Mouse (Mus musculus): ENCODE data around the gene Npy. TPM values are rescaled to one million over a fixed set of nuclear protein-coding genes. Genes with fewer than 3 reads are reported as not detected.
A peak's percentile ranks its signal among the peaks of the same experiment; 100 is the strongest.

The Npy gene
- polyA plus RNA-seq, 1 experiment from 2014 or later, result 1.3 TPM

- peak overlapping the region; percentile 73 for H3K4me2 ChIP-seq (replicated peaks; ENCODE audit: low read depth)
- H3K9ac ChIP-seq (ENCODE audit: low read depth, low read length), result no peak overlapping the region
- H3K4me3 ChIP-seq (ENCODE audit: low read depth, low read length), result peak overlapping the region; percentile 46
- no peak for TF ChIP-seq CTCF (IDR thresholded peaks at IDR 0.05; ENCODE audit: low read depth)
- no peak overlapping the region for H3K27ac ChIP-seq (ENCODE audit: low read depth, low read length)
- no peaks in the 10 kb centered on the region for H3K9me3 ChIP-seq (ENCODE audit: control insufficient read depth)
- H3K4me1 ChIP-seq (replicated peaks; ENCODE audit: control insufficient read depth, insufficient read depth, low read length), result 0 out of 2 replicates have a peak, but pooled peaks cover 2% of the 10 kb centered on the region
- ATAC-seq, result no peak
- WGBS, result 2% methylated on average over 10 of the region's 10 CpGs
- H3K27me3 ChIP-seq (replicated peaks; ENCODE audit: control insufficient read depth, insufficient read depth, low read length), result peaks cover 50% of the 10 kb centered on the region
- H3K36me3 ChIP-seq (ENCODE audit: control insufficient read depth, insufficient read depth), result no peaks in the 10 kb centered on the region
Measured at GRCm38 (mm10) chr6:49822871-49823230, 341 bp downstream of the Npy start.

GRCm38 (mm10) chr6:49823371-49823770 is 861 bp downstream of the Npy start:
- Histone ChIP-seq H3K9me3 (ENCODE audit: control insufficient read depth) (no peaks in the 10 kb centered on the region), H3K27me3 (replicated peaks; ENCODE audit: control insufficient read depth, insufficient read depth, low read length) (peaks cover 50% of the 10 kb centered on the region)

GRCm38 (mm10) chr6:49823821-49824220 is 1.3 kb downstream of the Npy start:
- no peaks in the 10 kb centered on the region for H3K36me3 ChIP-seq (ENCODE audit: control insufficient read depth, insufficient read depth)
- 15% methylated on average over 2 of the region's 2 CpGs for WGBS
- 0 out of 2 replicates have a peak, but pooled peaks cover 2% of the 10 kb centered on the region for H3K4me1 ChIP-seq (replicated peaks; ENCODE audit: control insufficient read depth, insufficient read depth, low read length)
- H3K9me3 ChIP-seq (ENCODE audit: control insufficient read depth), result no peaks in the 10 kb centered on the region
- no peak overlapping the region for H3K27ac ChIP-seq (ENCODE audit: low read depth, low read length)
- no peak for ATAC-seq
- peaks cover 50% of the 10 kb centered on the region for H3K27me3 ChIP-seq (replicated peaks; ENCODE audit: control insufficient read depth, insufficient read depth, low read length)
- H3K4me2 ChIP-seq (replicated peaks; ENCODE audit: low read depth), result no peak overlapping the region
- H3K9ac ChIP-seq (ENCODE audit: low read depth, low read length), result no peak overlapping the region
- TF ChIP-seq CTCF (IDR thresholded peaks at IDR 0.05; ENCODE audit: low read depth), result no peak
- no peak overlapping the region for H3K4me3 ChIP-seq (ENCODE audit: low read depth, low read length)

More at GRCm38 (mm10) chr6:49823371-49823770, 861 bp downstream of the Npy start:
- H3K9ac ChIP-seq (ENCODE audit: low read depth, low read length), result no peak overlapping the region
- 0 out of 2 replicates have a peak, but pooled peaks cover 2% of the 10 kb centered on the region for H3K4me1 ChIP-seq (replicated peaks; ENCODE audit: control insufficient read depth, insufficient read depth, low read length)
- H3K4me3 ChIP-seq (ENCODE audit: low read depth, low read length), result no peak overlapping the region
- 9% methylated on average over 15 of the region's 15 CpGs for WGBS
- H3K27ac ChIP-seq (ENCODE audit: low read depth, low read length), result no peak overlapping the region
- no peak for ATAC-seq
- no peak overlapping the region for H3K4me2 ChIP-seq (replicated peaks; ENCODE audit: low read depth)
- H3K36me3 ChIP-seq (ENCODE audit: control insufficient read depth, insufficient read depth), result no peaks in the 10 kb centered on the region
- TF ChIP-seq CTCF (IDR thresholded peaks at IDR 0.05; ENCODE audit: low read depth), result no peak

GRCm38 (mm10) chr6:49831579-49831978 is 9.1 kb downstream of the Npy start:
- H3K4me2 ChIP-seq (replicated peaks; ENCODE audit: low read depth), result no peak overlapping the region
- no peak for TF ChIP-seq CTCF (IDR thresholded peaks at IDR 0.05; ENCODE audit: low read depth)
- H3K27me3 ChIP-seq (replicated peaks; ENCODE audit: control insufficient read depth, insufficient read depth, low read length), result no peaks in the 10 kb centered on the region
- 63% methylated on average over 2 of the region's 2 CpGs for WGBS
- no peak overlapping the region for H3K27ac ChIP-seq (ENCODE audit: low read depth, low read length)
- no peak overlapping the region for H3K4me3 ChIP-seq (ENCODE audit: low read depth, low read length)
- H3K36me3 ChIP-seq (ENCODE audit: control insufficient read depth, insufficient read depth), result no peaks in the 10 kb centered on the region
- no peaks in the 10 kb centered on the region for H3K9me3 ChIP-seq (ENCODE audit: control insufficient read depth)
- H3K4me1 ChIP-seq (replicated peaks; ENCODE audit: control insufficient read depth, insufficient read depth, low read length), result no peaks in the 10 kb centered on the region
- ATAC-seq, result no peak
- H3K9ac ChIP-seq (ENCODE audit: low read depth, low read length), result no peak overlapping the region

- 75% methylated on average over 2 of the region's 2 CpGs for WGBS
- no peak for TF ChIP-seq CTCF (IDR thresholded peaks at IDR 0.05; ENCODE audit: low read depth)
- no peaks in the 10 kb centered on the region for H3K27me3 ChIP-seq (replicated peaks; ENCODE audit: control insufficient read depth, insufficient read depth, low read length)
- no peaks in the 10 kb centered on the region for H3K9me3 ChIP-seq (ENCODE audit: control insufficient read depth)
- no peak for ATAC-seq
- no peak overlapping the region for H3K9ac ChIP-seq (ENCODE audit: low read depth, low read length)
- no peaks in the 10 kb centered on the region for H3K4me1 ChIP-seq (replicated peaks; ENCODE audit: control insufficient read depth, insufficient read depth, low read length)
- H3K4me2 ChIP-seq (replicated peaks; ENCODE audit: low read depth), result no peak overlapping the region
- H3K4me3 ChIP-seq (ENCODE audit: low read depth, low read length), result no peak overlapping the region
- H3K36me3 ChIP-seq (ENCODE audit: control insufficient read depth, insufficient read depth), result no peaks in the 10 kb centered on the region
- no peak overlapping the region for H3K27ac ChIP-seq (ENCODE audit: low read depth, low read length)
Measured at GRCm38 (mm10) chr6:49856830-49857229, 34.3 kb downstream of the Npy start.

- no peaks in the 10 kb centered on the region for H3K27me3 ChIP-seq (replicated peaks; ENCODE audit: control insufficient read depth, insufficient read depth, low read length)
- H3K36me3 ChIP-seq (ENCODE audit: control insufficient read depth, insufficient read depth), result no peaks in the 10 kb centered on the region
- H3K9ac ChIP-seq (ENCODE audit: low read depth, low read length), result no peak overlapping the region
- 62% methylated on average over 6 of the region's 6 CpGs for WGBS
- no peaks in the 10 kb centered on the region for H3K9me3 ChIP-seq (ENCODE audit: control insufficient read depth)
- H3K4me3 ChIP-seq (ENCODE audit: low read depth, low read length), result no peak overlapping the region
- no peak for TF ChIP-seq CTCF (IDR thresholded peaks at IDR 0.05; ENCODE audit: low read depth)
- no peak for ATAC-seq
- H3K4me2 ChIP-seq (replicated peaks; ENCODE audit: low read depth), result no peak overlapping the region
- H3K27ac ChIP-seq (ENCODE audit: low read depth, low read length), result no peak overlapping the region
- no peaks in the 10 kb centered on the region for H3K4me1 ChIP-seq (replicated peaks; ENCODE audit: control insufficient read depth, insufficient read depth, low read length)
Measured at GRCm38 (mm10) chr6:49867571-49867970, 45.1 kb downstream of the Npy start.

GRCm38 (mm10) chr6:49871071-49871470 is 48.6 kb downstream of the Npy start:
- no peak overlapping the region for H3K9ac ChIP-seq (ENCODE audit: low read depth, low read length)
- no peak for TF ChIP-seq CTCF (IDR thresholded peaks at IDR 0.05; ENCODE audit: low read depth)
- no peaks in the 10 kb centered on the region for H3K9me3 ChIP-seq (ENCODE audit: control insufficient read depth)
- H3K4me3 ChIP-seq (ENCODE audit: low read depth, low read length), result no peak overlapping the region
- no peaks in the 10 kb centered on the region for H3K4me1 ChIP-seq (replicated peaks; ENCODE audit: control insufficient read depth, insufficient read depth, low read length)
- H3K36me3 ChIP-seq (ENCODE audit: control insufficient read depth, insufficient read depth), result no peaks in the 10 kb centered on the region
- no peak overlapping the region for H3K27ac ChIP-seq (ENCODE audit: low read depth, low read length)
- no peaks in the 10 kb centered on the region for H3K27me3 ChIP-seq (replicated peaks; ENCODE audit: control insufficient read depth, insufficient read depth, low read length)
- WGBS, result 90% methylated on average over 6 of the region's 6 CpGs
- ATAC-seq, result no peak
- H3K4me2 ChIP-seq (replicated peaks; ENCODE audit: low read depth), result no peak overlapping the region
